Mouse (Mus musculus) embryonic facial prominence, embryonic 15.5 days (tissue): ENCODE results near the gene Tex22. TPM values are rescaled to one million over a fixed set of nuclear protein-coding genes. Genes with fewer than 3 reads are reported as not detected.

Experiments used
- ATAC-seq: fragments of 200-750 bp; cut with Nextera tagmentation; 2 replicates; pipeline ENCODE4 v1.8.0; 2017; ENCODE audit warnings: low read depth, moderate TSS enrichment; ENCODE audit not compliant: insufficient number of reproducible peaks, low FRiP score, low TSS enrichment
- H3K27ac ChIP-seq: fragments of 300-500 bp; sonication (generic); replicated peaks from 2 replicates; pipeline ENCODE4 v1.5.1; 2015; ENCODE audit warnings: mild to moderate bottlenecking, inconsistent platforms
- H3K27me3 ChIP-seq: fragments of 300-500 bp; sonication (generic); 2 replicates; pipeline ENCODE4 v1.6.1; 2015; ENCODE audit warnings: inconsistent platforms
- H3K36me3 ChIP-seq: fragments of 300-500 bp; sonication (generic); 2 replicates; pipeline ENCODE4 v1.6.1; 2015; ENCODE audit warnings: mild to moderate bottlenecking, inconsistent platforms
- H3K4me1 ChIP-seq: fragments of 300-500 bp; sonication (generic); 2 replicates; pipeline ENCODE4 v1.6.1; 2015; ENCODE audit warnings: inconsistent platforms
- H3K4me2 ChIP-seq: fragments of 300-500 bp; sonication (generic); replicated peaks from 2 replicates; pipeline ENCODE4 v1.6.1; 2015; ENCODE audit warnings: mild to moderate bottlenecking, inconsistent platforms
- H3K4me3 ChIP-seq: fragments of 300-500 bp; sonication (generic); replicated peaks from 2 replicates; pipeline ENCODE4 v1.5.1; 2015; ENCODE audit warnings: mild to moderate bottlenecking, inconsistent platforms
- H3K9ac ChIP-seq: fragments of 300-500 bp; sonication (generic); 2 replicates; pipeline ENCODE4 v1.6.1; 2015; ENCODE audit warnings: inconsistent platforms
- H3K9me3 ChIP-seq: fragments of 300-500 bp; sonication (generic); replicated peaks from 2 replicates; pipeline ENCODE4 v1.6.1; 2016; ENCODE audit warnings: inconsistent platforms
- WGBS: fragments of 180-500 bp; shearing (Covaris S2); methylation state at CpG from one replicate; pipeline ENCODE4 v1.1.7; 2015; 5-methylcytosine and 5-hydroxymethylcytosine counted together
- polyA plus RNA-seq: library from polyadenylated mRNA; unstranded; fragments of >200 nt; fragmentation: Nextera tagmentation; extraction: Ambion mirVana; gene quantifications from 2 replicates; pipeline ENCODE4 v1.2.1, GENCODE M21; 2015

The Tex22 gene
- polyA plus RNA-seq, 1 experiment from 2014 or later: not detected

DNA sequence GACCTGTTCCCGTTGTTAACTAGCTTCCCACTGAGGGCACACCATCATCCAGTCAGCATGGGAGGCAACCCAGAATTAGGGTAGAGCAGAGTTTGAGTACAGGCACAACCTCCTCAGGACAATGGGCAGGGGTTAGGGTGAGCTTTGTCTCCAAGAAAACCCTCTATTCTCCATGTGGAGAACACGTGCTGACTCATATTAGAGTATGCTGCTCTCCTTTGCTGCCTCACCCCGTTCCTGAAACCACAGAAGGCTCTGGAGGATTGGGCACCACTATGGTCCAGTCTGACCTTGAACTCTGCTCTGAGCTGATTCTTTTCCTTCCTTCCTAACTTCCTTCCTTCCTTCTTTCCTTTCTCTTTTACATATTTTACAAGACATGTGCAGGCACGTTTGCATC is 35.9 kb upstream of the Tex22 start:
- 83% methylated on average over 4 of the region's 4 CpGs for WGBS

DNA sequence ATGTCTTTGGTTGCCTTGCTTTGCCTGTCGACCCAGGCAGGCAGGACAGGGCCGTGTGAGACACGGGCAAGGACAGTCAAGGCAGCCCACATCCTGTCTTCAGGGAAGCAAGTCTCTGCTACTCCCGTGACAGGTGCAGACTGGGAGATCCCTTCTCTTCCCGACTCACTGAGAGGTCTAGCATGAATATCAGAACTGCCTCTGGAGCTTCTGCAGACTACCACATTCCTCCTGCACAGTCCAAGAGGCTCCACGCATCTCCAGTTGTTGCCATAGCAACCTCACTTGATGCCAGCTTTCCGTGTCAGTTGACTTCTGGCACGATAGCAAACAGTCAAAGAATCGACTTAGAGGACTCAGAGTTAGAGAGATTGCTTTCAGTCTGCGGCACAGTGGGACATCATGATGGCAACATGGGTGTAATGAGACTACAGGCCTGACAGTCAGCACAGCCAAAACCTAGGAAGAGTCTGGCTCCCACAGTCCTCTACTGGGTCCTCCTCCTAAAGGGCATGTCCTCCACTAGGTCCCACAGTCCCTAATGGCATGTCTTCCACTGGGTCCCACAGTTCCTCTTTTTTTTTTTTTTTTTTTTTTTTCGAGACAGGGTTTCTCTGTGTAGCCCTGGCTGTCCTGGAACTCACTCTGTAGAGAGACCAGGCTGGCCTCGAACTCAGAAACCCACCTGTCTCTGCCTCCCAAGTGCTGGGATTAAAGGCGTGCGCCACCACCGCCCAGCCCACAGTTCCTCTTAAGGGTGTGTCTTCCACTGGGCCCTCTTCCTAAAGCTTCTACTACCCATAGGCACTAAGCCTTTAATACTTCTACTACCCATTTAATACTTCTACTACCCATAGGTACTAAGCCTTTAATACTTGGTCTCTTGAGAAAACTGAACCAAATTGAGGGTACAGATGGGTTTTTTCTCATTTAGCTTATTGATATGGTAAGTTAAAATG is 32.5 kb upstream of the Tex22 start:
- 66% methylated on average over 15 of the region's 15 CpGs for WGBS
- ATAC-seq: 0 out of 2 replicates have a peak, but pooled peaks have one; percentile 32

More for the DNA sequence above, 35.9 kb upstream of the Tex22 start:
- H3K9ac ChIP-seq: no peak overlapping the region
- H3K9me3 ChIP-seq: no peaks in the 10 kb centered on the region
- H3K27me3 ChIP-seq: no peaks in the 10 kb centered on the region
- no peak overlapping the region for H3K27ac ChIP-seq
- H3K36me3 ChIP-seq: no peaks in the 10 kb centered on the region
- no peak overlapping the region for H3K4me3 ChIP-seq
- ATAC-seq: no peak
- H3K4me2 ChIP-seq: no peak overlapping the region
- H3K4me1 ChIP-seq: peaks cover 20% of the 10 kb centered on the region

DNA sequence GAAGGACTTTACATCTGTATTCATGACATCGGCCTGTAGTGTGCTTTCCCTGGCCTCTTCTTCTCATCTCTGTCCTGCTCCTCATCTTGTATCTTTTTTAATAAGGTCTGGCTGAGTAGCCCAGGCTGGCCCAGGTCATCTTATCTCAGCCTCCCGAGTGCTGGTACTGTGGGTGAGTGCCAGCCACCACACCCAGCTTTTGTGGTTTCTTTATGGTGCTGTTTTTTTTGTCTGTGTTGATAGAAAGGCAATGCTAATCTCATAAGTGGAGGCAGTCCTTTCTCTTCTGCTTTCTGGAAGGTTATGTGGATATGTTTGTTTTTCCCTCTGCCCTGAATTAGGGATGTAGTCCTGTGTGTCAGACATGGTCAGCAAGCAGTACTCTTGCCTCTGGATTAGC is 31.8 kb upstream of the Tex22 start:
- peaks cover 10% of the 10 kb centered on the region; the same call in 1 of the 2 replicates for H3K36me3 ChIP-seq
- 67% methylated on average over 2 of the region's 2 CpGs for WGBS
- no peak for ATAC-seq
- H3K9me3 ChIP-seq: no peaks in the 10 kb centered on the region
- H3K4me1 ChIP-seq: peaks cover 35% of the 10 kb centered on the region
- no peak overlapping the region for H3K4me2 ChIP-seq
- H3K27me3 ChIP-seq: no peaks in the 10 kb centered on the region
- H3K9ac ChIP-seq: no peak overlapping the region
- H3K27ac ChIP-seq: peak overlapping the region; percentile 71
- no peak overlapping the region for H3K4me3 ChIP-seq

More for the DNA sequence above, 32.5 kb upstream of the Tex22 start:
- Histone ChIP-seq H3K9ac (no peak overlapping the region), H3K27me3 (no peaks in the 10 kb centered on the region), H3K9me3 (no peaks in the 10 kb centered on the region), H3K36me3 (peaks cover 6% of the 10 kb centered on the region; the same call in 1 of the 2 replicates), H3K4me1 (peaks cover 35% of the 10 kb centered on the region), H3K27ac (no peak overlapping the region), H3K4me2 (no peak overlapping the region), H3K4me3 (no peak overlapping the region)

DNA sequence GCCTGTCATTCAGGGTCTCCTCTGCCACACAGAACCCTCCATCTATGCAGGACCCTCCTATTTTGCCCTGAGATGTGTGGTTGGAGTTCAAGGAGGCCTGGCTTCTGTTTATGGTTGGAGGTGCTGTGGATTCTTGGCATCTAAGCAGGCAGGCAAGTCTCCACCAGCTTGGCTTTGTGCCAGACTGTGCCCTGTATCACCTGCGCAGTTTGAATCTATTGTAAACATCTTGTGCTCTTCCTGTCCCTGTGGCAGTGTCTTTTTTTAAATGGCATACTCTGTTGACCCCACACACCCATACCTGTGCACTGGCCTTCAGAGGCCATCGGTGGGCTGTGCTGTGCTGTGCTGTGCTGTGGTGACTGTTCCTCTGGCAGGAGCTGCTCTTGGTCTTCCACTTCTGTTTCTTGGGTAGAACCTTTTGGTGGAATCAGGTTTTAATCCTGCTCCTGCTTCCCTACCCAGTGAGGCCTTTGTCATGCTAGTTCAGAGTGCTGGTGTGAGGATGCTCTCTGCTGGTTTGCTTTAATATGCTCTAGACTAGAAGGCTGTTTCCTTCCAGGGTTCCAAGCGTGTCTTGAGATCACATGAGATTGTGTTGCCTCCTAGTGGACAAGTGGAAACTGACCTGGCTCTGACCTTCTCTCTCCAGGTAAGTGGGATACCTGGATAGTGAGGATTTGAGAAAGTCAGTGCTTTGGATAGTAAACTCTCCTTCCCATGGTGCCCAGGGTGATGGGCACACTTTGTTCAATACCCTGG is 29.2 kb upstream of the Tex22 start:
- Histone ChIP-seq H3K4me1 (peaks cover 35% of the 10 kb centered on the region), H3K27ac (no peak overlapping the region), H3K9me3 (no peaks in the 10 kb centered on the region), H3K4me3 (no peak overlapping the region), H3K9ac (no peak overlapping the region), H3K4me2 (no peak overlapping the region), H3K36me3 (peaks cover 30% of the 10 kb centered on the region), H3K27me3 (no peaks in the 10 kb centered on the region)
- ATAC-seq: no peak
- 79% methylated on average over 3 of the region's 3 CpGs for WGBS

DNA sequence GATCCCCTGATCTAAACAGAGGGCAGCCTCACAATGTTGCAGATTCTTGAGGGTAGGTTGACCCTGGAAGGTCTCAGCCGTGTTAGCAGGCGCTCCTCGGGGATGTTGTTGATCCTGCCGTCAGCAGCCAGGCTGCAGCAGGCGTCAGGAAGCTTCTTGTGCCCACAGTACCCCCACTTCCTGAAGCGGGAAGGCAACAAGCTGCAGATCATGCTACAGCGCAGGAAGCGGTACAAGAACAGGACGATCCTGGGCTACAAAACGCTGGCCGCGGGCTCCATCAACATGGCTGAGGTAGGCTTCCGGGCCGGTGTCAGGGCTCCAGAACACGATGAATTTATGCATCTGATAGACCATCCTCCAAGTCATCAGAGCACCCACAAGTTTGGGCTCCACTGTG is 27.4 kb upstream of the Tex22 start:
- Histone ChIP-seq H3K27ac (no peak overlapping the region), H3K9ac (no peak overlapping the region), H3K4me1 (peaks cover 37% of the 10 kb centered on the region), H3K4me2 (no peak overlapping the region), H3K9me3 (no peaks in the 10 kb centered on the region), H3K36me3 (peaks cover 37% of the 10 kb centered on the region), H3K27me3 (no peaks in the 10 kb centered on the region), H3K4me3 (no peak overlapping the region)
- 84% methylated on average over 15 of the region's 15 CpGs for WGBS
- no peak for ATAC-seq

GRCm38 (mm10) chr12:113048103-113048502 is 26.2 kb upstream of the Tex22 start:
- H3K4me2 ChIP-seq: no peak overlapping the region
- 92% methylated on average over 5 of the region's 5 CpGs for WGBS
- H3K9ac ChIP-seq: no peak overlapping the region
- H3K27me3 ChIP-seq: no peaks in the 10 kb centered on the region
- no peak for ATAC-seq
- H3K4me3 ChIP-seq: no peak overlapping the region
- H3K27ac ChIP-seq: no peak overlapping the region
- peaks cover 43% of the 10 kb centered on the region for H3K36me3 ChIP-seq
- H3K4me1 ChIP-seq: peaks cover 36% of the 10 kb centered on the region
- H3K9me3 ChIP-seq: no peaks in the 10 kb centered on the region

- WGBS: 84% methylated on average over 9 of the region's 9 CpGs
- Histone ChIP-seq H3K4me2 (no peak overlapping the region), H3K27me3 (no peaks in the 10 kb centered on the region), H3K36me3 (peaks cover 53% of the 10 kb centered on the region), H3K27ac (no peak overlapping the region), H3K4me1 (peaks cover 20% of the 10 kb centered on the region), H3K4me3 (no peak overlapping the region), H3K9me3 (no peaks in the 10 kb centered on the region), H3K9ac (no peak overlapping the region)
- no peak for ATAC-seq
These were observed 24.5 kb upstream of the Tex22 start for GRCm38 (mm10) chr12:113049836-113050235.

- Histone ChIP-seq H3K27ac (no peak overlapping the region; the same call in 1 of the 2 replicates), H3K4me2 (no peak overlapping the region), H3K9ac (no peak overlapping the region), H3K27me3 (no peaks in the 10 kb centered on the region), H3K4me1 (peaks cover 19% of the 10 kb centered on the region), H3K9me3 (no peaks in the 10 kb centered on the region), H3K4me3 (no peak overlapping the region), H3K36me3 (peaks cover 59% of the 10 kb centered on the region)
- 53% methylated on average over 12 of the region's 12 CpGs for WGBS
- ATAC-seq: no peak
These were observed 23.6 kb upstream of the Tex22 start for GRCm38 (mm10) chr12:113050671-113051070.

DNA sequence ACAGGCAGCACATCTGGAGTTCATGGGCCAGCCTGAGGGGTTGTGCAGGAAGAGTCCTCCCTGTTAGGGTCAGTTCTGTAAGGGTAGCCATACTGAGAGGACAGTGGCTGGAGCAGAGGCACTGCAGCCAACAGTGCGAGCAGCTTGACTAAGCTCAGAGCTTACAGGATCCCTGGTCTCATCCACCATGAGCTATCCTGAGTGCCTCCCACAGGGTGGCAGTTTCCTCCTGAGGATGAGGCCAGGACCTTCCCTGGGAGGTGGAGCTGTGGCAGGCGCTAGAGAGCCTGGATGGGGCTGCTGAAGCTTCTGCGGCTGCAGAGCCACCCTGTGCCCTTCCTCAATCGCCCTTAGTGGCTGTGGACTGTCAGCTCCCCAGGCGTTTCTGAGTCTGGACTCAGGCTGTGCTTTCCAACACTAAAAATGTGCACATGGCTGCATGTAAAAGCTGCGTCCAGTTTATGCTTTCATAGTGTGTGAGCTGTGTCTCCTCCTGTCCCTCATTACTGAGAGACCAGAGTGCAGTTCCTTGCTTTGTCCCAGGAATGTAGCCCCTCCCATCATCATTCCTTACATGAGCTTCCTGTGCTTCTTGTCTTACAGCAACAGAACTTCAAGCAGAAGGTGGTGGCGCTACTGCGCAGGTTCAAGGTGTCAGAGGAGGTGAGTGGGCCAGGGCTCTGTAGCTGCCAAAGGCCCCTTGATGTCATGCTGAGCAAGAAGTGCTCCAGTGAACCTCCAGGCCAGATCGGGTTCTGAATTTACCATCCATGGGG is 22.5 kb upstream of the Tex22 start:
- WGBS: 31% methylated on average over 9 of the region's 9 CpGs
- peaks cover 70% of the 10 kb centered on the region for H3K36me3 ChIP-seq
- H3K4me3 ChIP-seq: no peak overlapping the region
- no peak overlapping the region for H3K4me2 ChIP-seq
- H3K27me3 ChIP-seq: no peaks in the 10 kb centered on the region
- 0 out of 2 replicates have a peak, but pooled peaks have one; percentile 41 for ATAC-seq
- peak overlapping the region; percentile 73 for H3K27ac ChIP-seq
- H3K9ac ChIP-seq: no peak overlapping the region
- H3K4me1 ChIP-seq: peaks cover 19% of the 10 kb centered on the region
- no peaks in the 10 kb centered on the region for H3K9me3 ChIP-seq

DNA sequence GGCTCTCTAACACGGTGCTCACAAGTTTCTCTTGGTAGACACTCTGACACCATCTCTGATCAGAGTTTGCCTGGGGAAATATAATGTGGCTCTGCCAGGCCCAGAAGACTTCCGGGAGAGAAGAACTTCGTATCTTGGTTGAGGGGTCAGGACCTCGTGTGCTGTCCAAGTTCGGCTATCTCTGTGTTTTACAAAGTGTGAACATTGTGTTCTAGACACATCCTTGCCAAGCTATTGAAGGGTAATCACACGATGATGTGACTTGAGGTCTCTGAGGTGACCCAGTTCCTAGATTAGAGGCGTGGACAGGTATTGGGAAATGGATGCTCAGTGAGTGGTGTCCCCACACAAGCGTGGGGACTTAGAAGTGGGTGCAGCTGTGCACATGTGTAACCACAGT is 18.2 kb upstream of the Tex22 start:
- 84% methylated on average over 8 of the region's 8 CpGs for WGBS
- Histone ChIP-seq H3K27ac (no peak overlapping the region), H3K4me3 (no peak overlapping the region), H3K9me3 (no peaks in the 10 kb centered on the region), H3K9ac (no peak overlapping the region), H3K4me2 (no peak overlapping the region), H3K4me1 (peaks cover 12% of the 10 kb centered on the region), H3K36me3 (peaks cover 79% of the 10 kb centered on the region), H3K27me3 (no peaks in the 10 kb centered on the region)
- no peak for ATAC-seq

DNA sequence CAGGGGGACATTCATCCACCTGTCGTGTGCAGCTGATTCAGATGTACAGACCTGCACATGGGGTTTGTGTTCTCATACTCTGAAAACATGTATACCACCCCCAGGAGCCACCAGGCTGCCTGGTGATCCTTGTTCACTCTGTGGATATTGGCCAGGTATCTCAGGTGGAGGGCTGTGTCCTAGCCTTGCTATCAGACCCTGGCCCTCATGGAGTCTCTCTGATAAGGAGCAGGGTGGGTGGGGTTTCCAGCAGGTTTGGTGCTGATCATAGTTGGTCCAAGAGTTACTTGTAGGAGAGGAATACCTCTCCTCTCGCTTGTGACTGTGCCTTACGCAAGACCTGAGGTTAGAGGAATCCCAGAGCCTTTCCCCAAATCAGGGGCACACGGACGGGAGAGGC is 14.1 kb upstream of the Tex22 start:
- no peaks in the 10 kb centered on the region for H3K4me1 ChIP-seq
- no peak overlapping the region for H3K4me3 ChIP-seq
- no peak overlapping the region for H3K4me2 ChIP-seq
- 89% methylated on average over 5 of the region's 5 CpGs for WGBS
- H3K36me3 ChIP-seq: peaks cover 84% of the 10 kb centered on the region
- no peaks in the 10 kb centered on the region for H3K27me3 ChIP-seq
- no peak overlapping the region for H3K9ac ChIP-seq
- no peaks in the 10 kb centered on the region for H3K9me3 ChIP-seq
- H3K27ac ChIP-seq: no peak overlapping the region
- no peak for ATAC-seq
